Mouse (Mus musculus) cerebellum, adult 2 months (tissue): ENCODE data around the gene 9130213A22Rik. TPM values are rescaled to one million over a fixed set of nuclear protein-coding genes. Genes with fewer than 3 reads are reported as not detected.

Source experiments
- DNase-seq, 2 experiments: peaks; one replicate each; pipeline ENCODE4 v3.0.0; 2021
- H3K27ac ChIP-seq: fragments of 200-500 bp; 2 replicates; pipeline ENCODE4 v1.5.1; 2012; ENCODE audit warnings: low read length, control low read depth, inconsistent platforms; ENCODE audit not compliant: insufficient read depth
- H3K27me3 ChIP-seq: fragments of 200-500 bp; 2 replicates; pipeline ENCODE4 v1.6.1; 2012; ENCODE audit warnings: inconsistent platforms, mild to moderate bottlenecking, low read length, moderate library complexity; ENCODE audit not compliant: control insufficient read depth, insufficient read depth
- H3K4me1 ChIP-seq: fragments of 200-500 bp; 2 replicates; pipeline ENCODE4 v1.6.1; 2011; ENCODE audit warnings: low read length; ENCODE audit not compliant: control insufficient read depth, insufficient read depth
- H3K4me3 ChIP-seq: fragments of 200-500 bp; replicated peaks from 2 replicates; pipeline ENCODE3; 2011; ENCODE audit warnings: mild to moderate bottlenecking, low read depth, low read length, control low read depth; ENCODE audit not compliant: insufficient read depth
- CTCF ChIP-seq: fragments of 200-500 bp; IDR thresholded peaks from 2 replicates; pipeline ENCODE4 v1.5.1; 2011; ENCODE audit warnings: low read depth, mild to moderate bottlenecking, control low read depth, low read length, moderate library complexity, borderline replicate concordance; ENCODE audit not compliant: insufficient read depth
- POLR2A ChIP-seq: fragments of 200-500 bp; IDR thresholded peaks from 2 replicates; pipeline ENCODE4 v1.6.1; 2011; ENCODE audit warnings: low read length, control low read depth, borderline replicate concordance; ENCODE audit not compliant: insufficient read depth
- WGBS: fragments of 180-500 bp; shearing (Covaris S2); methylation state at CpG from one replicate; pipeline ENCODE4 v1.1.7; 2018; 5-methylcytosine and 5-hydroxymethylcytosine counted together
- polyA plus RNA-seq: library from polyadenylated mRNA; depleted of rRNA; stranded (reverse); fragments of >200 nt; gene quantifications from 2 replicates; pipeline ENCODE4 v1.2.3, GENCODE M21; 2012

The 9130213A22Rik gene
- polyA plus RNA-seq, 1 experiment = 1.3 TPM

DNA sequence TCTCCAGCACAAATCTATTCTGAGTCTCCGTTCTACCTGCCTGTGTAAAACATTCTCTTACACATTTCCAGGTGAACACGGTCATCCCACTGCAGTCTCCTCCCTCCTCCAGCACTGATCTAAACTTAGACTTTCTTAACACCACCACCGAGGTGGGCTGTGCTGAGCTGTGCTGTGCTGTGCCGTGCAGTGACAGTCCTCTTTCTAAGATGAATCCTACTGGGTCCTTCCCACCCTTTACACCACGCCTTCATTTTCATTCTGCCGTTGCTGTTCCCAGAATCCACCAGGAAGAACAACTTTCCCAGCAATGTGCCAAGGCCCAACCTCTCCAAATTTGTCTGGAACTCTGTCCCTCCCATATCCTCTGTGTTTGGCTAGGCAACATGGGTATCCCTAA, 36.0 kb downstream of the 9130213A22Rik start:
- H3K4me1 ChIP-seq = peaks cover 10% of the 10 kb centered on the region

DNA sequence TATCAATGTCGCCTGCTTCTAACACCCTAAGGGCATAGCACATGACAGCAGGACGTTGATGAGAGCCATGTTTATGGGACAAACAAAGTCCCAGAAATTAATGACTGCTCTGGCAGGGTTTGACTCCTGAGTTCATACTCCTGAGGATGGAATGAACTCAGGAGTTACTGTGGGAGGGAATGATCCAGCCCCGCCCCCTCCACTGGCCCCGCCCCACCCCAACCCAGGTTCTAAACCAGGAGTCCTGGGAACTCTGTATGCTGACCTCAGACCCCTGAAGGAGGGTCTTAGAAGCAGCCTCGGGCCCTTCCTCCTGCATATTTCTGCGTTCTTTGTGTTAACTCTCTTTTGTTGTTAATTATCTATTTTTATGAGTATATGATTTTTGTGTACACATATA, 36.8 kb downstream of the 9130213A22Rik start:
- Histone ChIP-seq H3K27me3 (no peaks in the 10 kb centered on the region), H3K4me3 (no peak overlapping the region), H3K4me1 (peaks cover 10% of the 10 kb centered on the region), H3K27ac (no peak overlapping the region)
- 75% methylated on average over 6 of the region's 6 CpGs for WGBS
- no peak for DNase-seq
- no peak for TF ChIP-seq POLR2A
- no peak for TF ChIP-seq CTCF

More for the DNA sequence above, 36.0 kb downstream of the 9130213A22Rik start:
- TF ChIP-seq CTCF (no peak), POLR2A (no peak)
- peak in 1 of 2 experiments; percentile 4 for DNase-seq
- H3K4me3 ChIP-seq = no peak overlapping the region
- no peak overlapping the region for H3K27ac ChIP-seq
- no peaks in the 10 kb centered on the region for H3K27me3 ChIP-seq
- WGBS = 68% methylated on average over 6 of the region's 6 CpGs

DNA sequence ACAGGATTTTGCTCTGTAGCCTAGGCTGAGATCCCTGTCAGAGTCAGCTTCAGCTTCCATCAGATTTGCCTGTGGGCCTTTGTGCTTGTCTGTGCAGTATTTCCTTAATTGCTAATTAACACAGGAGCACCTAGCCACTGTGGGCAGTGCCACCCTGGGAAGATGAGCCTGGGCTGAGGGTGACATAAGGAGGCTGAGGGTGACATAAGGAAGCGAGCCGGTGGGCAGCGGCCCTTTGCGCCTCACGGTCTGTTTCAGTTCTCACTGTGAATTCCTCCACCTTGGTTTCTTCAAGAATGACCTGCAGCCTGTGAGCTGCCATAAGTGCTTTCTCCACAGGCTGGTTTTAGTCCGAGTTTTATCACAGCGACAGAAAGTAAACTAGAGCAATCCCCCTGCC, 40.8 kb downstream of the 9130213A22Rik start:
- no peaks in the 10 kb centered on the region for H3K27me3 ChIP-seq
- TF ChIP-seq CTCF (no peak), POLR2A (no peak)
- no peaks in the 10 kb centered on the region for H3K4me1 ChIP-seq
- 88% methylated on average over 7 of the region's 7 CpGs for WGBS
- H3K4me3 ChIP-seq = no peak overlapping the region
- no peak for DNase-seq
- no peak overlapping the region for H3K27ac ChIP-seq

DNA sequence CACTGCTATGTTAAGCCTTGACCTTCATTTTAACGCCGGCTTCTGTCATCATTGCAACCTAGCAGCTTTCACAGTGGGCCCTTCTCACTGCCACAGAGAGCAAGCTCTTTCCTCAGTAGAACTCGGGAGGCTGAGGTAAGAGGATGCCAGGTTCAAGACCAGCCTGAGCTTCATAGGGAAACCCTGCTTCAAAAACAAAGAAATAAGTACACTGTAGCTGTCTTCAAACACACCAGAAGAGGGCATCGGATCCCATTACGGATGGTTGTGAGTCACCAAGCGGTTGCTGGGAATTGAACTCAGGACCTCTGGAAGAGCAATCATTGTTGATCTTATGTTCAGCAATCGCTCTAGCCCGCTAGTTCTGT, 41.5 kb downstream of the 9130213A22Rik start:
- H3K27ac ChIP-seq = no peak overlapping the region
- WGBS = 89% methylated on average over 8 of the region's 8 CpGs

DNA sequence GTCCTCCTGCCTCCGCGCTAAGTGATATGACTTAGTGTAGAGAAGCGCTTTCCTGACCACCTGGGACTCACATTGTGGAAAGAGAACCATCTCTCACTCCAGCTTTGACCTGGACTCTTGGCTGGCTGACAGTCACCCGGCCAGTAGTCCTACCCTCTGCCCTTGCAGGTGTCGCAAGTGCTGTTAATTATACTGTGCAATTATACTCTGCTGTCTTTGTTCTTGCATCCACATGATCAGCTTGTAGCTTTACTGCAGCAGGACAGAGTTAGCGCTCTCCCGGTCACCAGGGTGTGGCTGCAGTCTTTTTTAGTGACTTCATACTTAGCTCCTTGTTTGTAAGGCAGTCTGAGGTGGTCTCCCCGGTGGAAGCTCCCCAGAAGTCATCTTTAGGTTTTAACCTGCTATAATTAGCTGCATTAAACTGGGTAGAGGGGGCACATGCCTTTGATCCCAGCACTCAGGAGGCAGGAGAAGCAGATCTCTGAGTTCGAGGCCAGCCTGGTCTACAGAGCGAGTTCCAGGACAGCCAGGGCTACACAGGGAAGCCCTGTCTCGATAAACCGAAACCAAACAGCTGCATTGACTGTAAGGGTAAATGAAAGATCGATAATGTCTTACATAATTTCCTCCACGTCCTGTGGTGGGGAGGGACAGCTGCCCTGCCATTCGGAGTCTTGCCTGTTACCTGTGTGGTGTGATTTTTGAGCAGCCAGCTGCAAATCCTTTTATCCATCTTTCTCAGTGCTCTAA, 42.1 kb downstream of the 9130213A22Rik start:
- Histone ChIP-seq H3K27ac (no peak overlapping the region), H3K4me1 (no peaks in the 10 kb centered on the region), H3K27me3 (no peaks in the 10 kb centered on the region), H3K4me3 (no peak overlapping the region)
- DNase-seq = no peak
- TF ChIP-seq POLR2A (no peak), CTCF (no peak)
- WGBS = 85% methylated on average over 15 of the region's 15 CpGs

More for the DNA sequence above, 41.5 kb downstream of the 9130213A22Rik start:
- no peak for TF ChIP-seq POLR2A
- no peak for TF ChIP-seq CTCF
- no peak overlapping the region for H3K4me3 ChIP-seq
- H3K4me1 ChIP-seq = no peaks in the 10 kb centered on the region
- no peak for DNase-seq
- H3K27me3 ChIP-seq = no peaks in the 10 kb centered on the region

DNA sequence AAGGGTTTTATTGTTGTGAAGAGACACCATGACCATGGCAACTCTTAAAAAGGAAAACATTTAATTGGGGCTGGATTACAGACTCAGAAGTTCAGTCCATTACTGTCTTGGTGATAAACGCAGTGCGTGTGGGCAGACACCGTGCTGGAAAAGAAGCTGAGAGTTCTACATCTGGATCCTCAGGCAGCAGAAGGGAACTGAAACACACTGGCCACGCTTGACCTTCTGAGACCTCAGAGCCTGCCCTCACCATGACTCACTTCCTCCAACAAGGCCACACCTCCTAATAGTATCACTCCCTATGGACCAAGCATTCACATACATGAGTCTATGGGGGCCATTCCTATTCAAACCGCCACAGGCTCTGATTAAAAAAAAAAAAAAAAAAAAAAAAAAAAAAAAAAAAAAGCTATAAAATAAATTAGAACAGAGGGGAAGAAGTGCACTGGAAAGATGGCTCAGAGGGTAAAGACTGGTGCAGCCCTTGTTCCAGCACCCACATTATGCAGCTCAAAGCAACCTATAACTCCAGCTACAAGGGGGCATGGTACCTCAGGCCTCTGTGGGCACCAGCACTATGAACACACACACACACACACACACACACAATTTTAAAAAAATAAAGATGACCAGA, 43.5 kb downstream of the 9130213A22Rik start:
- TF ChIP-seq CTCF = no peak
- no peak for TF ChIP-seq POLR2A
- Histone ChIP-seq H3K4me1 (no peaks in the 10 kb centered on the region), H3K4me3 (no peak overlapping the region), H3K27me3 (no peaks in the 10 kb centered on the region), H3K27ac (no peak overlapping the region)
- no peak for DNase-seq
- WGBS = 82% methylated on average over 5 of the region's 5 CpGs

DNA sequence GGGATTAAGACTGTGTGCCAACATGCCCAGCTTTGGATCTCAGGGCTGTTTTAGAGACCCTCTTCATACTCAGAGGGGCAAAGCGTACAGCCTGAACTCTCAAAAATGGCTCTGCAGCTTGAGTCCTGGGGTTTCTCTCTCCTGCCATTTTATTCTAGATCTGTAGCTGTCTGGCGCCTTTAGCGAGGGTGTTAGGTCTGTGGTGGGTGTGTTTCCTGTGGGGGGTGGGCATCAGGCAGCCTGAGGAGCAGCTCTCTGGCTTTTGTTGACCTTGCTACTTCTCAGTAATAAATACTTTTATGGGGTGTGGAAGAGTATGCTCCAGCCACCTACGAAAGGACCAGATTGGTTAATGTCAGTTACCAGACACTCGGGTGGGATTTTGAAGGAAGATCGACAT, 44.3 kb downstream of the 9130213A22Rik start:
- WGBS = 92% methylated on average over 6 of the region's 6 CpGs
- H3K4me1 ChIP-seq = no peaks in the 10 kb centered on the region
- no peak overlapping the region for H3K4me3 ChIP-seq
- H3K27ac ChIP-seq = no peak overlapping the region
- DNase-seq = no peak
- H3K27me3 ChIP-seq = no peaks in the 10 kb centered on the region
- TF ChIP-seq CTCF (no peak), POLR2A (no peak)

DNA sequence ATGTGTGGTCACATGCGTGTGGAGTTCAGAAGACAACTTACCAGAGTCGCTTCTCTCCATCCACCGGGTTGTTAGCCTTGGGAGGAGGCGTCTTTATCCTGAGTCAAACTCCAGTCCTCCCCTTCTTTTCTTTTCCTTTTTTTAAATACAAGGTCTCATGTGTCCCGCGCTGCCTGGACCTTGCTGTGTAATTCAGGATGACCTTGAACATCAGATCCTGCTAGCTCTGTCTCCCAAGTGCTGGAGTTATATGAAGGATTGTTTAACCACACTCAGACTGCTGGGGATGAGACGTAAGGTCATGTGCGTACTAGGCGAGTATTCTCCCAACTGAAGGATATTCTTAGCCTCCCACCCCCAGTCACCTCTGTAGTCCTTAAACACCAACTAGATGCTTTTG, 45.1 kb downstream of the 9130213A22Rik start:
- no peak overlapping the region for H3K27ac ChIP-seq
- H3K27me3 ChIP-seq = no peaks in the 10 kb centered on the region
- H3K4me3 ChIP-seq = no peak overlapping the region
- 84% methylated on average over 9 of the region's 9 CpGs for WGBS
- TF ChIP-seq CTCF (no peak), POLR2A (no peak)
- no peaks in the 10 kb centered on the region for H3K4me1 ChIP-seq
- no peak for DNase-seq
